Mouse (Mus musculus): ENCODE results near the gene Decr2. TPM values are rescaled to one million over a fixed set of nuclear protein-coding genes. Genes with fewer than 3 reads are reported as not detected.

Gene Decr2
- 10 to 100 TPM; 24.3 to 26.3 TPM for total RNA-seq (2021)
- long read RNA-seq, experiment 1, transcript Decr2-201 (9 exons, 2,224 nt): major isoform, 35 of 46 reads
- long read RNA-seq, experiment 1, partial matches to known transcripts: 1 of 46 reads
- long read RNA-seq, experiment 1, other reads (novel, unspliced or antisense): 7 of 46 reads
- long read RNA-seq, experiment 2, transcript Decr2-201 (9 exons, 2,224 nt): major isoform, 36 of 44 reads
- long read RNA-seq, experiment 2, partial matches to known transcripts: 3 of 44 reads
- long read RNA-seq, experiment 2, other reads (novel, unspliced or antisense): 3 of 44 reads

- DNase-seq (ENCODE audit: low spot score in 2 of 2): peak; percentile 90 to 92
- intact Hi-C loops (cut with DNase I): loop anchor here (2.0 to 5.0 kb wide), 2 partner anchors 48 to 79 kb away; no protein-coding TSS in a partner anchor
Observed at GRCm38 (mm10) chr17:26089905-26090632, at the start of gene Decr2. Decr2 (minus strand) TSS chr17:26090337.

GRCm38 (mm10) chr17:26138901-26139381, 48.8 kb upstream of the Decr2 start:
- no peak for DNase-seq (ENCODE audit: low spot score in 2 of 2)
- intact Hi-C loops (cut with DNase I): loop anchor here (5.0 kb wide), 1 partner anchor 103 kb away; the partner anchor contains the start of gene Fam234a

- intact Hi-C loops (cut with DNase I): loop anchor here (5.0 kb wide), 1 partner anchor 104 kb away; the partner anchor contains the start of gene Fam234a
- DNase-seq (ENCODE audit: low spot score in 2 of 2): peak; percentile 92 to 94
Observed at GRCm38 (mm10) chr17:26138239-26138836, 48.2 kb upstream of the Decr2 start, which contains the start of gene Axin1. Axin1 (plus strand) TSS chr17:26138688.

DNA sequence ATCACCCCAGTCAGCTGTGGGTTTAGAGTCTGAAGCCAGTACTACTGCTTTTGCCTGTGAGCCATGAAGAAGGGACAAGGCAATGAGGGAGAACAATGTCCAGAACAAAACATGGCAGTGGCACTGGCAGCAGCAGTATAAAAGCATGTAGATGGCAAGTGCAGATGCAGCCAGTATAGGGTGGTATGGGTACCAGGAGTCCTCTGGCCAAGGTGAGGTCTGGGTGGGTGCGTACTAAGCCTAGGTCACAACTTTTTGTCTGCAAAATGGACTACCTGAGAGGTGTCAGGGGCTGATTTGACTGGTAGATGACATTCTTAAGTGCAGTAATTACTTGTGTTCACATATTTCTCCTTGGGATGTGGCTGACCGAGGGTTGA, 47.6 kb upstream of the Decr2 start:
- no peak for DNase-seq (ENCODE audit: low spot score in 2 of 2)

DNA sequence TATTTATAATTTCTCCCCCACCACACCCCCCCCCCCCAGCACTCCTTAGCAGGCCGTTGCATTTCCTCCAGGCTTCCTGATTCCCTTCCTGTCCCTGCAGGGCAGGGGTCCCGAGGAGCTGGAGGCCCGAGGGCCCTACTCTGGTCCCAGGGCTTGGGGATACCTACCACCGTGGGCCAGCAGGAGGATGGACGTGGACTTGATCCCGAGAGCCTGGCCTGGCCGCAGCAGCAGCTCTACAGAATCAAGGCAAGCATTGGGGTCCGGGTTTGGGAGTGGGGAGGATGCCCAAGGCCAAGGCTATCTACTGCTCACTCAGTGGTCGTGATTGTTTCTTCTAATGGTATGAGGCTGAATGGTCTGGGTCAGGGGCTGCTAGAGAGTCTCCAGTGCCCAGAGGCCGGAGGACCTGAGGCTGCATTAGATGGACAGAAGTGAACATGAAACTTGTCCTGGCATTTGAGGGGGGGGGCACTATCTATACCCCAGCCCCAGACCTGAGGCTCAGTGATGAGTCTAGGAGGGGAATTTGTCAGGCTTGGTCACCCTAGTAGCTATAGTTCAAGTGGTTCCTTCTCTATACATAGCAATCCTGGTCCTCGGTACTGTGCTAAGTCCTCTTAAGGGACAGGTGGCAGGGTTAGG, 47.1 kb upstream of the Decr2 start:
- DNase-seq (ENCODE audit: low spot score in 2 of 2): no peak
- intact Hi-C loops (cut with DNase I): loop anchor here (5.0 kb wide), 1 partner anchor 105 kb away; the partner anchor contains the start of gene Fam234a

More for the DNA sequence above, 47.6 kb upstream of the Decr2 start:
- intact Hi-C loops (cut with DNase I): loop anchor here (5.0 kb wide), 1 partner anchor 105 kb away; the partner anchor contains the start of gene Fam234a

DNA sequence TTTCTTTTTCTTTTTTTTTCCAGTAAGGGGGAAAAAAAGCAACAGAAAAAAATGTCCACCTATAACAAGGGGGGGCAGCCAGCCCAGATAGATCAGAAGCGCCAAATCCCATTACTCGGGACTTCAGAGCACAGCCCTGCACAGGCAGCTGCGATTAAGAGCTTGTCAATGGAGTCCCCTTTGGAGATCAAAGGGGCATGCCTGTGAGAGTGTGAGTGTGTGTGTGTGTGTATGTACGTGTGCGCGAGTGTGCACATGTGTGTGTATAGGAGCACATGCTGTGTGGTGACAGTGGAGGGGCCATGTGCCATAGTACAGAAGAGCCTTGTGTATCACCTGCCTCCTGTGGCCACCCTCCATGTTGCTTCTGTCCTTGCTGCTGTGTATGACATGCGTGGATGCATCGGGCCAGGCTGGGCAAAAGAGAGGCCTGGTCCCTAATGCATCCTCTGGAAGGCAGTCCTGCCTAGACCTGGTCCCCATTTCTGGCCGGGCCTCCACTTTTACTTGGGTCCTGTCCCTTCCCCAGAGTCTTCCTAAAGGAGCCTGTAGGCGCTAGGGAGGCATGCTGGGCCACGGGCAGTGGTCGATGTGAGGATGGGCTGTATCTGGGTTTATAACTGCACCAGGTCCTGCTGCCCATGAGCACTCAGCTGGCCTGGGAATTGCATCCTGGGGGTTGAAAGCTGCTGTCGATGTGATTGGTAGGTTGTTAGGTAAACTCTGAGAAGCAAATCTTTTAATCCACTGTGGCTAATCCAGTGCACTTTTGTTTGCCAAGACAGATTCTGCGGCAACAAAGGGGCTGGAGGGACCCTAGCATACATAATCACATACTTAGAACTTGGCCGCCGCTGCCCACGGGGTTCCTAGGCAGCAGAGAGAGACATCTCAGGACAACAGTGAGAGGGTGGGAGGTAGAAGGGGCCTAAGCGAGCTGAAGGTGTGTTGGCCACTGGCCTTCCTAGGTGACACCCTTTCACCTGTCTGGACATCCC, 42.0 kb upstream of the Decr2 start:
- DNase-seq (ENCODE audit: low spot score in 2 of 2): no peak
- intact Hi-C loops (cut with DNase I): no loop called here

DNA sequence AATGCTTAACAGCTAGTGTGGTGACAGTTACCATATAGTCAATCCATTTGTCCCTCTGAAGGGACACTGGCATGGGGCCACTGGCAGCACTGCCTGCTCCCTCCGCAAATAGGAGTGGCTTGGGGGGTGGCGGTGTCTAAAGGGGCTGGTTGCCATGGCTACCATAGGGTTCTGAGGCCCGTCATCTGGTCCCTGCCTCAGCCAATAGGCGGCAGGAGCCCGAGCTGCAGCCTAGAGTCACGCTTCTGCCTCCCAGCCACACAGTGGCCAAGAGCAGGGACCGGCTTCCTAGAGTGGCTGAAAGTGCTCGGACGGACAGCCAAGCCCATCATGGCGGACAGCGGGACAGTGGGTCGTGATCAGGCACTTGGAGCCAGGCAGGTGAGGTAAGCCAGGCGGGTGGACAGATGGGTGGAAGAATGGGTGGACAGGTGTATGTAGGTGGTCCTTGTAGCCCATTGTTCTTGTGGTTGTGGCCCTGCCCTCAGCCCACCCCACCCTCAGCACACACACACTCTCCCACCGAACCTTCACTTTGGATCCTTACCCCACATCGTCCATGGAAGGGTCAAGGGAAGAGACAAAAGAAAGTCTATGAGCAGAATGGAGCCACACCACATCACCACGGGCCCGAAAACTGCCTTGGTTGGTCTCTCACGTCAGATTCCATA, 41.1 kb upstream of the Decr2 start:
- intact Hi-C loops (cut with DNase I): no loop called here
- DNase-seq (ENCODE audit: low spot score in 2 of 2): peak in 1 of 2 experiments; percentile 53

GRCm38 (mm10) chr17:26125226-26125625, 35.1 kb upstream of the Decr2 start:
- no peak for DNase-seq (ENCODE audit: low spot score in 2 of 2)
- intact Hi-C loops (cut with DNase I): no loop called here

DNA sequence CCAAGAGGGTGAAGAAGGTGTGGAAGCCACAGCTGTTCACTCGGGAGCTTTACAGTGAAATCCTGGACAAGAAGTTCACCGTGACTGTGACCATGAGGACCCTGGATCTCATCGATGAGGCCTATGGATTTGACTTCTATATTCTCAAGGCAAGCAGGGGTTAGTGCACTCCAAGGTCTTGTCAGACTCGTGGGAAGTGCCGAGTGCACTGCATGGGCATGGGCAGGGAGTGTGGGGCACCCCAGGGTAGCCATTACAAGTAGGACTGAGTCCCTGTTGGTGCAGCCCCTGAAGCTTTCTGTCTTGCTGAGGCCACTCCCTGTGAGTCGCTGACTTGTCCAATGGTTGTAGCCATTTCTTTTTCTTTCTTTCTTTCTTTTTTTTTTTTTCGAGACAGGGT, 34.4 kb upstream of the Decr2 start:
- intact Hi-C loops (cut with DNase I): no loop called here

DNA sequence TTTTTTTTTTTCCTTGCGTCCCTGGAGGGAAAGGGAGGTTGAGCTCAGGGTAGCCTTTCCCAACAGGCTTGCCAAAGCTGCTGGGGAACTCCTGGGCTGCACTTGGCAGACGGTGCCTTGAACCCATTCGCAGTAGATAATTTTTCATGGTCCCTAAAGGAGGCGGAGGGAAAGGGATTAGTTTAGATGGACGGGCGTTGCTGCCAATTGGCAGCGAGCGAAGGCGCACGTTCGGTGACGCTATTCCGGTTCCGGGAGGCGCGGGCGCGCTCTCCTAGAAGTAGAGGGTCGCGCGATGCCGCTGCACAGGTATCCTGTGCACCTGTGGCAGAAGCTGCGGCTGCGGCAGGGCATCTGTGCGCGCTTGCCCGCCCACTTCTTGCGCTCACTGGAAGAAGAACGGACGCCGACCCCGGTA, 33.1 kb upstream of the Decr2 start, which contains the start of gene Mrpl28:
TSS of gene Mrpl28 (plus strand) at position 234 of the 418 bp plus-strand sequence.
- DNase-seq (ENCODE audit: low spot score in 2 of 2): peak; percentile 94 to 95

More for the DNA sequence above, 34.4 kb upstream of the Decr2 start:
- DNase-seq (ENCODE audit: low spot score in 2 of 2): no peak

GRCm38 (mm10) chr17:26122431-26123140, 32.4 kb upstream of the Decr2 start:
- intact Hi-C loops (cut with DNase I): no loop called here
- DNase-seq (ENCODE audit: low spot score in 2 of 2): no peak

More for the DNA sequence above, 33.1 kb upstream of the Decr2 start, which contains the start of gene Mrpl28:
- intact Hi-C loops (cut with DNase I): no loop called here

DNA sequence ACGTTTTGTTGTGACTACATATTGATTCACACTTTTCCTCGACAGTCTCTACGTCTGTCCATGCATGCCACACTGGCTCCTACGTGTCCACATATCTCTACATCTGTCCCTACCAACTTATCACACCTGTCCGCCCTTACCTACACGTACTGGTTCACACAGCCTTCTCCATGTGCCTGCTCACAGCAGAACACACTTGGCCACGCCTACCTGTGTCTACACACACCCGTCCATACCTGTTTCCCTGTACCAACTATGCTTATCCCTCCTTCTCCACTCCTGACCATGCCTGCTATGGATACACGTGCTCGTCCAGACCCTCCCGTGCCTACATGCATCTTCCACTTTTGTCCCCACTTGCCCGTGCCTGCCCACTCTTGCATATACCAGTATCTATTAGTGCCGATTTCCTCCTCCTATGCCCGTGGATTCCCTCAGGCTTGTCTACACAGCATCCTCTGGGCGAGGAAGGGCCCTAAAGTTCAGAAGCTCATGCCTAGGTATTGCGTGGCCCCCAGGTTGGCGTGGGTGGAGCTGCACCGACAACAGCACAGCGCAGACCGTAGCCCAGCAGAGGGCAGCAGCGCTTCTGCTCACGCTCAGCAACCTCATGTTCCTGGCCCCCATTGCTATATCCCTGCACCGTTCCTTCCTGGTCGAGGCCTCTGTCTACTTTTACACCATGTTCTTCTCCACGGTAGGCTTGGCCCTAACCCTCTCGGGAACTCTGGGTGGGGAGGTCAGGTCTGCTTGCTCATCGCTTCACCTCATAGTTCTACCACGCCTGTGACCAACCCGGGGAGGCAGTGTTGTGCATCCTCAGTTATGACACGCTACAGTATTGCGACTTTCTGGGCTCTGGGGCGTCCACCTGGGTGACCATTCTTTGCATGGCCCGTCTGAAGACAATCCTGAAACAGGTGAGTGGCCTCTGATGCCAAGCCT, 29.9 kb upstream of the Decr2 start:
- intact Hi-C loops (cut with DNase I): no loop called here
- DNase-seq (ENCODE audit: low spot score in 2 of 2): peak; percentile 60 to 65

GRCm38 (mm10) chr17:26116503-26117258, 26.5 kb upstream of the Decr2 start:
- DNase-seq (ENCODE audit: low spot score in 2 of 2): no peak
- intact Hi-C loops (cut with DNase I): no loop called here

DNA sequence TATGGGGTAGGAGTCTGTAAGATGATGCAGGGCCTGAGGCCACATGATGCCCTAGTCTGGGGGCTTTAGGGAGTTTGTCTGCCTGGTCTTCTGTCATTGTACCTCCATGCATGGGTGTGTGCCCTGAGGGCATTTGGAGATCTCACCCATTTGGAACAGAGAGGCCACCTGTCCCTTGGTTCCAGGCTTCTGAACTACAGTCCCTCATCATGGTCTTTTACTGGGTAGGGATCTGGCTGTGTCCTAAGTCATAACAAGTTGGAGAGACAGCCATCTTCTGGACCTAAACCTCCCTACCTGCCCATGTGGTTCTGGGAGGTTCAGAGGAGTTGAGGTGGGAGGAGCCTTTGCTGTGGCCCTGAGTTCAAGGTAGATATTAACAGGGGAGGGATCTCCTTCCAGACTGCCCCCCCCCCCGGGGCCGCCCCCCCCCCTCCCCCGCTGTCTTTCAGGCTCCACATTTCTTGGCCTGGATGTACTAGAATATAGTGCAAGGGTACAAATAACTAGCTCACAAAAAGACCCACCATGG, 25.9 kb upstream of the Decr2 start:
- no peak for DNase-seq (ENCODE audit: low spot score in 2 of 2)
- intact Hi-C loops (cut with DNase I): no loop called here

All from left cerebral cortex, postnatal 14 days (tissue).